Mouse (Mus musculus): ENCODE results near the gene Dcpp1. TPM values are rescaled to one million over a fixed set of nuclear protein-coding genes. Genes with fewer than 3 reads are reported as not detected.
A peak's percentile ranks its signal among the peaks of the same experiment; 100 is the strongest.
"Not testable (repeated sequence)": the region's sequence is repeated elsewhere in the genome, so short reads cannot be mapped to it uniquely, and the experiment has no call there.

Dcpp1 gene
- not detected in 2 replicates for polyA plus RNA-seq (2014; fragmentation: Nextera tagmentation; extraction: Ambion mirVana)

DNA sequence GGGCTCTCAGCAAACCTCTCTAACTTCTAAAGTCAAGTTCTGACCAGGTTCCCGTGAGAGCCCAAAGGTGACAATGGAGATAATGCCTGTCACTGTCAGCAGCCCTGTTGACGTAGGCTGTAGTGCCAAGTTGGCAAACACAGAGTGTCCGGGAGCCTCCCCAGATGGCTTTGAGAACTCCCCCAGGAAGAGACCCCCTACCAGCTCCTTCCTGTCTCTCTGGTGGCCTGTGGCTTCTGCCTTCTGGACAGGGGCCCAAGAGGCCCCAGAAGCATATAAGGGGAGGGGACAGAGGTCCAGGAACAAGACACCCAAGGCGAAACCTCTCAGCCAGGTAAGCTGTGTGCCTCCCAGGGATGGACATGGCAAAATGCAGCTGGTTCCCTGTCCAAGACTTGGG is at the start of gene Dcpp1, which contains the start of gene Dcpp2:
Gene Dcpp1, plus strand, starts transcription at position 301 of the 400 bp plus-strand sequence.
Gene Dcpp2, plus strand, starts transcription at position 305 of the 400 bp plus-strand sequence.
- not testable (repeated sequence) for H3K9me3 ChIP-seq (ENCODE audit: control insufficient read depth, low read length); H3K36me3 ChIP-seq (ENCODE audit: control insufficient read depth, insufficient read depth, low read length); H3K9ac ChIP-seq (replicated peaks; ENCODE audit: low read depth, low read length); H3K4me3 ChIP-seq (ENCODE audit: low read depth, low read length); ATAC-seq (ENCODE audit: low read depth); H3K27ac ChIP-seq (ENCODE audit: low read depth, low read length); H3K27me3 ChIP-seq (ENCODE audit: control insufficient read depth, insufficient read depth, low read length); H3K4me2 ChIP-seq (ENCODE audit: low read depth, low read length); H3K4me1 ChIP-seq (ENCODE audit: control insufficient read depth, insufficient read depth, low read length)
- 74% methylated on average over 4 of the region's 4 CpGs for WGBS

DNA sequence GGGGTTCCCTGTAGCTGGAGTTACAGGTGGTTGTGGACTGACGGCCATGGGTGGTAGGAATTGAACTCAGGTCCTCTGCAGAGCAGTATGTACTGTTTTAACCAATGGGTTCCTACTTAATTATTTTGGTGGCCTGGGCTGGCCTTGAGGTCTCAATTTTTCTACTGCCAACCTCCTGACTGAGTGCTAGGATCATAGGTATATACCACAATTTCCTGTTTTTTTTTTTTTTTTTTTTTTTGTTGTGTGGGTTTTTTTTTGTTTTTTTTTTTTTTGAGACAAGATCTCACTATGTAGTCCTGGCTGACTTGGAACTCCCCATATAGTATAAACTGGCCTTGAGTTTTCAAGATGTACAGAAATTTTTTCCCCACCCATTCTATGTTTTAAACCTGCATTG is 49.5 kb upstream of the Dcpp1 start:
- H3K36me3 ChIP-seq (ENCODE audit: control insufficient read depth, insufficient read depth, low read length), result peaks cover 3% of the 10 kb centered on the region
- no peaks in the 10 kb centered on the region for H3K9me3 ChIP-seq (ENCODE audit: control insufficient read depth, low read length)
- no peak overlapping the region for H3K4me3 ChIP-seq (ENCODE audit: low read depth, low read length)
- no peak overlapping the region for H3K9ac ChIP-seq (replicated peaks; ENCODE audit: low read depth, low read length)
- H3K4me1 ChIP-seq (ENCODE audit: control insufficient read depth, insufficient read depth, low read length), result peaks cover 16% of the 10 kb centered on the region
- no peak overlapping the region for H3K4me2 ChIP-seq (ENCODE audit: low read depth, low read length)
- no peak for ATAC-seq (ENCODE audit: low read depth)
- peaks cover 3% of the 10 kb centered on the region; the same call in 1 of the 2 replicates for H3K27me3 ChIP-seq (ENCODE audit: control insufficient read depth, insufficient read depth, low read length)
- no peak overlapping the region for H3K27ac ChIP-seq (ENCODE audit: low read depth, low read length)
- WGBS, result 100% methylated on average over 1 of the region's 1 CpGs

DNA sequence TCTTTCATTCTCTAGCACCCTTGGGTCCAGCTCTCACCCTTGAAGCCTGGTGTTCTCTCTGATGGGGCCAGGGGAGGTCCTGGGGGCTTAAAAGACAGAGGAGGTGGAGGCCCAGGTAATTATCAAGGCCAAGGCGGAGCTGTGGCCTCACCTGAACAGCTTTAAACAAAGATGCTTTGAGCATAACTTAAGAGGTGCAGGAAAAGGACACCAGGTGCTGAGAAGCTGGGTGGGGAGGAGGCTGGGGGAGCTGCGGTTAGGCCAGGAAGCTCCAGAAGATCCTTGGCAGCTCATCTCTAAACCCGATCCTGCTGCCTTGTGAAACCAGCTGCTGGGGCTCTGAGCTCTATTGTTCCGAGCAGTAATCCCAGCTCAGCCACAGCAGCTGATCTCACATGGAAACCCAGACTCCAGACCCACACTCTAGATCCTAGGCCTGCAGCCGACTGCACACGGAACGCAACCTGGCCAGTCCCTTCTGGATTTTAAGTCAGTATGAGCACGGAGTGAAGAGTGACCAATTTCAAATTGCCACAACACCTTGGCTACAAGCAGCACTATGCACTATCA is 44.6 kb upstream of the Dcpp1 start, which contains the start of gene Prss33:
Gene Prss33, minus strand, starts transcription at position 51 of the 570 bp plus-strand sequence.
- Histone ChIP-seq H3K9ac (replicated peaks; ENCODE audit: low read depth, low read length) (no peak within 1 kb of the TSS), H3K4me3 (ENCODE audit: low read depth, low read length) (no peak within 1 kb of the TSS), H3K4me2 (ENCODE audit: low read depth, low read length) (no peak within 1 kb of the TSS), H3K27ac (ENCODE audit: low read depth, low read length) (no peak within 1 kb of the TSS), H3K9me3 (ENCODE audit: control insufficient read depth, low read length) (no peaks in the 10 kb centered on the region), H3K4me1 (ENCODE audit: control insufficient read depth, insufficient read depth, low read length) (no peaks in the 10 kb centered on the region), H3K27me3 (ENCODE audit: control insufficient read depth, insufficient read depth, low read length) (peaks cover 3% of the 10 kb centered on the region; the same call in 1 of the 2 replicates), H3K36me3 (ENCODE audit: control insufficient read depth, insufficient read depth, low read length) (no peaks in the 10 kb centered on the region)
- 76% methylated on average over 8 of the region's 8 CpGs for WGBS
- ATAC-seq (ENCODE audit: low read depth), result no peak

DNA sequence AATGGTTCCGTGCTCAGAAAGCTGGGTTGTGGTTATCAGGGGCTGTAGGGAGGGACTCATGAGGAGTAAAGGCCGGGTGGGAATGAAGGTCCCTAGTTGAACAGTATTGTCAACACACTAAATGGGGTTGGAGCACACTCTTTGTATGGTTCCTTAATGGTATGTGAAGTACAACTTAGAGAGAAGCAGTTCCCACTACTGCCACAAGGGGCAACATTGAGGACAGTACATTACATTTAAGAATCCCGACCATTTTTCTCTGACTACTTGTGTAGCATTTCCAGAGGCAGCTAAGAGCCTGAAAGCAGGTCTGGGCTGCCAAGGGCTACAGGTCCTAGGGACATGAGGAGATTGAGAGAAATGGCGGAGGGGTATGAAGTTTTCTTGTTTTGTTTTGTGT is 39.5 kb upstream of the Dcpp1 start:
- Histone ChIP-seq H3K9ac (replicated peaks; ENCODE audit: low read depth, low read length) (no peak overlapping the region), H3K4me1 (ENCODE audit: control insufficient read depth, insufficient read depth, low read length) (no peaks in the 10 kb centered on the region)
- WGBS, result 32% methylated on average over 4 of the region's 4 CpGs

DNA sequence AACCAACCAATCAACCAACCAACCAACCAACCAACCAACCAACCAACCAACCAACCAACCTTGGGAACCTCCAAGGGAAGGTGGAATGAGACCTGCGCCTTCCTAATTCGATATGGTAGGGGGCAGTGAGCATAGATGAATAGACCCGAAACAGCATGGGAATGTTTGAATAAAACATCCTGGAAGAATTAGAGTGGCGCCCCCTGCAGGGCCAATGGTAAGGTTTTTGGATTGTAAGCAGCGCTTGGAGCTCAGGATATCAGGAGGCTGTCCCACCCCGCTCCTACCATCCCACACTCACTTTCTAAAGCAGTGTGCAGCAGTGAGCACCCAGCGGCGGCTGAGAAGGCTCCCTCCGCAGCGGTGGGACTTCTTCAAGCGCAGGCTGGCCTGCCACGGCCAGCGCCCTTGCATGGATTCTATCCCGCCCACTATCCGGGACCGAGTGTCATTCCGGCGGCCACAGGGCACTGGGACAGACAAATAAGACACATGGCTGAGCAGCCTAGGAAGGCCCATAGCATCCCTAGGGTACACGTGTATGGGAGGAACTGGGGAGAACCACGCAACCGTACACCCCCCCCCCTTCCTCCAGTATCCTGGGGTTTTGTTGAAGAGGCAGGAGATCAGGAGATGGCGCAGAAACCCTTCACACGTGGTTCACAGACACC is 37.4 kb upstream of the Dcpp1 start:
- no peaks in the 10 kb centered on the region for H3K36me3 ChIP-seq (ENCODE audit: control insufficient read depth, insufficient read depth, low read length)
- 0 out of 2 replicates have a peak overlapping the region, but pooled peaks have one; percentile 7 for H3K4me2 ChIP-seq (ENCODE audit: low read depth, low read length)
- H3K27ac ChIP-seq (ENCODE audit: low read depth, low read length), result no peak overlapping the region
- no peaks in the 10 kb centered on the region for H3K9me3 ChIP-seq (ENCODE audit: control insufficient read depth, low read length)
- no peak overlapping the region for H3K4me3 ChIP-seq (ENCODE audit: low read depth, low read length)
- no peak; the same call in 1 of the 2 replicates for ATAC-seq (ENCODE audit: low read depth)
- no peaks in the 10 kb centered on the region for H3K4me1 ChIP-seq (ENCODE audit: control insufficient read depth, insufficient read depth, low read length)
- no peak overlapping the region for H3K9ac ChIP-seq (replicated peaks; ENCODE audit: low read depth, low read length)
- H3K27me3 ChIP-seq (ENCODE audit: control insufficient read depth, insufficient read depth, low read length), result no peaks in the 10 kb centered on the region
- 43% methylated on average over 23 of the region's 23 CpGs for WGBS

More for the DNA sequence above, 39.5 kb upstream of the Dcpp1 start:
- no peaks in the 10 kb centered on the region for H3K9me3 ChIP-seq (ENCODE audit: control insufficient read depth, low read length)
- H3K36me3 ChIP-seq (ENCODE audit: control insufficient read depth, insufficient read depth, low read length), result no peaks in the 10 kb centered on the region
- no peak overlapping the region for H3K4me3 ChIP-seq (ENCODE audit: low read depth, low read length)
- no peak overlapping the region for H3K27ac ChIP-seq (ENCODE audit: low read depth, low read length)
- no peak overlapping the region for H3K4me2 ChIP-seq (ENCODE audit: low read depth, low read length)
- H3K27me3 ChIP-seq (ENCODE audit: control insufficient read depth, insufficient read depth, low read length), result no peaks in the 10 kb centered on the region
- ATAC-seq (ENCODE audit: low read depth), result peak; percentile 30; the same call in 1 of the 2 replicates

DNA sequence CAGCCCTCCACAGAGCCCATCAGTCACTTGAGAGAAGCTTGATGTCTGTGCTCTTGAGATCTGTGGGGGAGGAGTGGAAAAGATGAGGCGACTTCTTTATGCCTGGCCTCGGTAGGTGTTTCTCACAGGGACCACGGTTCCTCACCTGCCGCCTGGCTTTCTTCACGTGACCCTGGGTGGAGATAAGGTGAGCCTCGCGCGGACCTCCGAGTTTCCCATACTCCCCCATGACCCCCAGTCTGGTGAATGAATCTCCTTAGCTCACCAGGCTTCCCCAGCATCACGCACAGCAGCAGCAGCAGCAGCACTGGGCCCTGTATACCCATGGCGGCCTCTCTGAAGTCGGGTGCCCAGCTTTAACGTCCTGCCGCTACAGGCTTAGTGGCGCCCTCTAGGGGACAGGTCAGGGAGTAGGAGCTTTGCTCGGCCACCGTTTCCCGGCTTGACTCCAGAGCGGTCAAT is 36.8 kb upstream of the Dcpp1 start, which contains the start of the genes Prss32 and Prss41:
Gene Prss32, plus strand, starts transcription at position 44 of the 462 bp plus-strand sequence.
Gene Prss41, minus strand, starts transcription at position 361 of the 462 bp plus-strand sequence.
- WGBS, result 14% methylated on average over 19 of the region's 19 CpGs
- H3K4me3 ChIP-seq (ENCODE audit: low read depth, low read length), result no peak within 1 kb of the TSS
- no peaks in the 10 kb centered on the region for H3K4me1 ChIP-seq (ENCODE audit: control insufficient read depth, insufficient read depth, low read length)
- H3K27ac ChIP-seq (ENCODE audit: low read depth, low read length), result no peak within 1 kb of the TSS
- no peaks in the 10 kb centered on the region for H3K9me3 ChIP-seq (ENCODE audit: control insufficient read depth, low read length)
- H3K4me2 ChIP-seq (ENCODE audit: low read depth, low read length), result 0 out of 2 replicates have a peak within 1 kb of the TSS, but pooled peaks have one; percentile 7
- no peaks in the 10 kb centered on the region for H3K27me3 ChIP-seq (ENCODE audit: control insufficient read depth, insufficient read depth, low read length)
- peak; percentile 55; the same call in 1 of the 2 replicates for ATAC-seq (ENCODE audit: low read depth)
- no peak within 1 kb of the TSS for H3K9ac ChIP-seq (replicated peaks; ENCODE audit: low read depth, low read length)
- no peaks in the 10 kb centered on the region for H3K36me3 ChIP-seq (ENCODE audit: control insufficient read depth, insufficient read depth, low read length)

DNA sequence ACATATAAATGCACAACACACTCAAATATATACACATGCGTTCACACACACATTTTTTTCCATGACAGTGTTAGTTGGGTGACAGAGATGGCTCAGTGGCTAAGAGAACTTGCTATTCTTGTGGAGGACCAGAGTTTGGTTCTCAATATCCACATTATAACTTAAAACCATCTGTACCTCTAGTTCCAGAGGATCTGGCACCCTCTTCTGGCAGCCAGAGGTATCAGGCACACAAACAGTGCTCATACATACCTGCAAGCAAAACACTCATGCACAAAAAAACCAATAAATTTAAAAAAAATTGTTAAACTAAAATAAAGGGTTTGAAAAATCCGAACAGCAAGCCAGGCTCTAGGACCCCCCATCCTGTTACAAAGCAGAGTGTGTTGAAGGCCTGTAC is 30.6 kb upstream of the Dcpp1 start:
- Histone ChIP-seq H3K4me3 (ENCODE audit: low read depth, low read length) (no peak overlapping the region), H3K9ac (replicated peaks; ENCODE audit: low read depth, low read length) (no peak overlapping the region), H3K36me3 (ENCODE audit: control insufficient read depth, insufficient read depth, low read length) (no peaks in the 10 kb centered on the region), H3K9me3 (ENCODE audit: control insufficient read depth, low read length) (no peaks in the 10 kb centered on the region), H3K4me1 (ENCODE audit: control insufficient read depth, insufficient read depth, low read length) (no peaks in the 10 kb centered on the region), H3K4me2 (ENCODE audit: low read depth, low read length) (no peak overlapping the region), H3K27ac (ENCODE audit: low read depth, low read length) (no peak overlapping the region), H3K27me3 (ENCODE audit: control insufficient read depth, insufficient read depth, low read length) (no peaks in the 10 kb centered on the region)
- 64% methylated on average over 2 of the region's 2 CpGs for WGBS
- ATAC-seq (ENCODE audit: low read depth), result no peak

DNA sequence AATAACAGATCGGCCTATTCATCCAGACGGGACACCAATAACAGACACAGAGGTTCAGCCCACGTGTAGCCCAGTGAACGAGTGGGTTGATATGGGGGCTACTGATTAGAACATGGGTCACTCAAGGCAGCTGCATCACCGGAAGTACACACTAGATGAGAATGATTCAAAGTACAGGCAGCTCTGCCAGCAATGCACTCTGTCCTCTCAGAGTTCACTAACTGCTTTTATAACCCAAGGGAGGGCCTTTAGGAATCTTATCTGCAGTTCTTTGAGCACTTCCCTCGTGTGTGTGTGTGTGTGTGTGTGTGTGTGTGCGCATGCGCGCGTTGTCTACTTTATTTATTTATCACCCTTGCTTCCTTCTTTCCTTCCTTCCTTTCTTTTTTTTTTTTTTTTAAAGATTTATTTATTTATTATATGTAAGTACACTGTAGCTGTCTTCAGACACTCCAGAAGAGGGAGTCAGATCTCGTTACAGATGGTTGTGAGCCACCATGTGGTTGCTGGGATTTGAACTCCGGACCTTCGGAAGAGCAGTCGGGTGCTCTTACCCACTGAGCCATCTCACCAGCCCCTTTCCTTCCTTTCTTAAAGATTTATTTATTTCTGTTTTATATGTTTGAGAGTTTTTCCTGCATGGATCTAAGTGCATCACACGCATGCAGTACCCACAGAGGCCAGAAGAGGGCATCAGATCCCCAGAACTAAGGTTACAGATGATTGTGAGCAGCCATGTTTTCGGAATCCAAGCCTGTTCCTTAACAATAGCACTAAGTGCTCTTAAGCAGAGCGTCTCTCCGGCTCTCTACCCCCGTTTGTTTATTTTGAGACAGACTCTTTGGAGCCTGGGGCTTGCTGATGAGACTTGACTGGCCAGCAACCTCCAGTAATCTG is 29.6 kb upstream of the Dcpp1 start:
- WGBS, result 61% methylated on average over 18 of the region's 19 CpGs
- ATAC-seq (ENCODE audit: low read depth), result peak; percentile 76; the same call in 1 of the 2 replicates

More for the DNA sequence above, 29.6 kb upstream of the Dcpp1 start:
- Histone ChIP-seq H3K4me3 (ENCODE audit: low read depth, low read length) (no peak overlapping the region), H3K9ac (replicated peaks; ENCODE audit: low read depth, low read length) (no peak overlapping the region), H3K36me3 (ENCODE audit: control insufficient read depth, insufficient read depth, low read length) (no peaks in the 10 kb centered on the region), H3K9me3 (ENCODE audit: control insufficient read depth, low read length) (no peaks in the 10 kb centered on the region), H3K4me2 (ENCODE audit: low read depth, low read length) (no peak overlapping the region), H3K4me1 (ENCODE audit: control insufficient read depth, insufficient read depth, low read length) (no peaks in the 10 kb centered on the region), H3K27ac (ENCODE audit: low read depth, low read length) (no peak overlapping the region), H3K27me3 (ENCODE audit: control insufficient read depth, insufficient read depth, low read length) (no peaks in the 10 kb centered on the region)

Data from neural tube, embryonic 14.5 days (tissue).